Mouse (Mus musculus): ENCODE results near the gene Capza3.

Gene Capza3

DNA sequence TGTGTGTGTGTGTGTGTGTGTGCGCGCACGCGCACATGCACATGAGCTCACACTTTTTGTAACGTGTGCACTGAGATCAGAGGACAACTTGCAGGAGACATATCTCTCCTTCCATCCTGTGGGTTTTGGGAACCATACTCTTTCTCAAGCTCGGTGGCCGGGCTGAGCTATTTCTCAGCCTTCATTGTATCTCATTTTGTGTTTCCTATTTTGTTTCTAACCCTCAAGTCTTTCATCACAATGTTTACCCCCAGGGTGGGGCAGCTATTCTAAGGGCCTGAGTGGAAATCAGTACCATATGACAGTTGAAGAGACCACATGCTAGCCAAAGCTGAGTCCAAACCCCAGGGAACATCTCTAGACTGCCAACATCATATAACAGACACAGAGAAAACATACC, at the start of gene Capza3:
Gene Capza3, plus strand, starts transcription at position 301 of the 400 bp plus-strand sequence.
- DNase-seq (ENCODE audit: low spot score in 2 of 2): no peak

DNA sequence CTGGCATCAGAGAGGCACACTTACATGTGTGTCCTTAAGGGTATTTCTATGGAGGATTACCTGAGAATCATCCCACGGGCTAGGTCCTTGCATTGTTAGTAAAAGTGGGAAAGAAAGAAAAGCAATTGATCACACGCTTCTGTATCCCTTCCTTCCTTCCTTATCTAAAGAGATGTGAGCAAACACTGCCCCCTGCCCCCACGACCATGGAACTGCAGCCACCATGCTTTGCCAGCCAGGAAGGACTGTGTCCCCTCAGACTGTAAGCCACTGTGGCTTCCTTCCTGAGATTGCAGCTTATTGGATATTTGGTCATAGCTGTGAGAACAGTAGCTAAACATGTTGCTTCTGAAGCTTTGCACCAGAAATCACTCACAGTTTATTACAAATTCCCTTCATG, 35.9 kb upstream of the Capza3 start:
- DNase-seq (ENCODE audit: low spot score in 2 of 2): no peak

DNA sequence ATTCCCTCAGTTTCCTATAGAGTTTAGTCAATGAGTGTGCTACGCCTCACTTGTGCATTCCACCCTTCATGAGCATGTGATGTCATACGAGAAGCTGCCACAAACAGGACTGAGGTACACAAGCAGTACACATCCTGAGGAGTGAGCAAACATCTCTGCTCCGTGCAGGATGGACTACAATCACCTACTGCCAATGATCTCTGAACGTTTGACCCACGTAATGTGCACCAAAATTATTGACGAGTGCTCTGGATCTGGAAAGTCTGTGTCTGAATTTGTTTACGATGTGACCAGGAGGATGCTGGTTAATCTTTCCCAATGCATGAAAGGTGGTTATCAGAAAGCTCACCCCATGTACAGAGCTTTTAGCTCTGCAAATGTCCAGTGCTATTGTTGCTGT, 16.6 kb upstream of the Capza3 start:
- no peak for DNase-seq (ENCODE audit: low spot score in 2 of 2)

DNA sequence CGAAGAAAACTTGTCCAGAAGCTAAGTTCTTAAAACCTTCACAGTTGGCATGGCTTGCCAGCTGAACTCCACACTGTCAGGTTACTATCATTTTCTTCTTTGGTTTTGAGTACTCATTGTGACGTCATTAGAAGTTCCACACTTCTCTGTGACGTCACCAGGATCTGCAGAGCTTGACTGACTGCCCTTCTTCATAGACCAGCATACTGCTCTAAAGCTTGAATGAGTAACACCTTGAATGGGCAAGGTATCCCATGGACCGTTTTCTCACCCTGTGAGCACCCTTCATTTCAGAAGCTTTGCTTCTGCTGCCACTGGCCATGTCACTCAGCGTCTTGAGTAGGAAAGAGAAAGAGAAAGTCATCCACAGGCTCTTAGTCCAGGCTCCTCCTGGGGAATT, 305 bp downstream of the Capza3 start, which contains the start of gene Plcz1:
Gene Plcz1, minus strand, starts transcription at position 101 of the 400 bp plus-strand sequence.
- no peak for DNase-seq (ENCODE audit: low spot score in 2 of 2)

DNA sequence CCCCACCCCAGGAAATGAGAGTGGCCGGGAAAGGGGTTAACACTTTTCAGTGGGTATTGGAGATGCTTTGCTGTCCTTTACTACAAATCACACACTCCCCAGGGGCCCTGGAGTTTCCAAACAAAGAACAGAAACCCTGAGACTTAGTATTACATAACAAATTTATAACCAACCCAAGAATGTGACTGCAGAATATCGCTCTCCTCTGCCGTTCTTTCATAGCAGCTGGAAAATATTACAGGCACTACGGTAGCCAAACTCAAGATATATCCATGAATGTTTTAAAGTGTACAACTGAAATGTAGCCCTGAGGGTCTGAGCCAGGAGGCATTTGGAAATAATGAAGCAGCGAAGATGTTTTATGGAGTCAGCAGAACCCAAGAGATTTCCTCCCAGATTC, 10.4 kb downstream of the Capza3 start:
- no peak for DNase-seq (ENCODE audit: low spot score in 2 of 2)

DNA sequence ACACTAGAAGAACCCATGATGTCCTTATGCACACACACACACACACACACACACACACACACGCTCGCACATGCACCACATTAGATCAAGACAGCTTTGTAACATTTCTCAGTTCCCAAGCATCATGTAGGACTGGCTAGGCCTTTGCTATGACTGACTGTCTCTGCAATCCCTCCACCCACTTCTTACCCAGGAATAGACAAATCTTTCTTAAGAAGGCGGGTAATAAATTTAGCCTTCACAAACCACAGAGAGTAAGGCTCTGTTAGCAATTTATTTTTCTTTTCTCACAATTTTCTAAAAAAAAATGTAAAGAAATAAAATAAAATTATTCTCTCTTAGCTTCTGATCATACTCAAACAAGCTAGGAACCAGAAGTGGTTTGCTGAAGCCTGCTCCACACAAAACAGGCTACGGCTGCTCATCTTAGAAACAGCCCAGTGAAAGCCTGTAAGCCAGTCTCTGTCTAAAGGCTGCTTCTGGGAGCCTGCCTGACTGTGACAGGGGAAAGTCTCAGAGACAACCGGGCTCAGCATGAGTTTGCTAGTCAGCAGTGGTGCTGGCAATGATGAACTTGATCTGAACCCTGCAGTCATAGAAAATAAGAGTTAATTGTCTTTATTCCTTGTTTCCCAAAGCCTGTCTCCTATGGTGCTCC, 13.3 kb downstream of the Capza3 start:
- no peak for DNase-seq (ENCODE audit: low spot score in 2 of 2)

DNA sequence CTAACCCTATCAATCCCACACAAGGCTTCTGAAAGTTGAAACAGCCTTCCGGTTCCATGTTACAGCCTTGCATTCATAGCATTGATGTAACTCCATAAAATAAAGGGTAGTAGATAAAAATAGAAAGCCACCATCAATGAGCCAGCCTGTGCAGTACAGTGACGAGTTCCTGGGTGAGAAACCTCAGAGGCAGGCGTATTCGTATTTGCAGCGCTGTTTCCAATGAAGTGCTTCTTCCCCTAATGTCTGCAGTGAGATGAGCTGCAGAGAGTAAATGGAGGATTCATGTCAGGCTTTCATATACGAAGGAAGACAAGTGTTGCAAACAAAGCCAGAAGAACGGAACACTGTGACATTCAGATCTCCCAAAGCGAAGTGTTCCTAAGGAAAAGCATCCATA, 28.1 kb downstream of the Capza3 start:
- no peak for DNase-seq (ENCODE audit: low spot score in 2 of 2)

DNA sequence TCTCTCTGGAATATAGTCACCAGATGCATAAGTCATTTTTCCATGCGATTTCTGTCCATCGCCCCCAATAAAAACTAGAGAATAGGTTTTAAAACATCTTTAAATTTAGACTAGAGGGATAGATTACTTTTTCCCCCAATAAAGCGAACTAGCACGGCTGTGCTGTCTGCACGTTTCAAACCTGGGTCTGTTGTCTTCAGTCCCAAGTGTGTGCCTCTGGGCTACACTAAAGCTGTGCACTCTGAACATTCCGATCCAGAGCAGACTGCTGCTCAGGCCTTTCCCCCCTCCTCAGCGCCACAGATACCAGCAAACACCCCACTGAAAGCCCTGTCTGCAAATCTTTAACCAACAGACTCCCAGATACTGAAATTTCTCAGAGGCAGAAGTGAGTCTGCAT, 39.9 kb downstream of the Capza3 start:
- DNase-seq (ENCODE audit: low spot score in 2 of 2): no peak

DNA sequence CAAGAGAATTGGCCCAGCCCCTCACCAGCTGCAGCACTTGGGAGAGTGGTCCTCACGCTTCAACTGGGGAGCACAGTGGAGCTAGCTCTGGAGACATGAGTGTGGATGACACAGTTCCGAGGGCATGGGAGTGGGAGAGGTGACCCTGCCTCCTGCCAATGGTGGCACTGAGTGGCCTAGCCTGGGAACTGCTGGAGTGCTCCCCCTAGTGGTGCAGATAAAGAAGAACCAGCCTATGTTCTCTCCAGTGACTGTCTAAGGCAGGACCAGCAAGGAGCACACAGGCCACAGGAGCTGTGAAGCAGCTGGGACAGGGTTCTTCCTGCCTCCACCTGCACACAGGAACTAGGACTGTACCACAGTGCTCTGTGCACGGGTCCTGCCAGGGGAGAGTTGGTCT, 40.7 kb downstream of the Capza3 start:
- no peak for DNase-seq (ENCODE audit: low spot score in 2 of 2)

DNA sequence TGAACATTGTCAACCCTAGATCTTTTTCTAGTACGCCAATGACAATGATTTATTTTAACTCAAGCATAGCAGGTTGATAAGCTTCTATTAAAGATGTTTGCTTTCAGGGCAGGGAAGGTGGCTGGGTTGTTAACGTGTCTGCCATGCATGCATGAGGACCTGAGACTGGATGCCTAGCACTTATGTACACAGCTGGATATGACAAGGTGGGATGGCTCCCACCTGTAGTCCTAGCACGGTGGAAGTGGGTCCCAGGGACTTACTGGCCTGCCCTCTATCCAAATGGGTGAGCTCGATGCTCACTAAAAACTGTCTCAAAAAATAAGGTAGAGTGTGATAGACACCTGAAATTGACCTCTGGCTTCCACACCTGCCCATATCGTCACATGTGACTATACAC, 48.8 kb downstream of the Capza3 start:
- no peak for DNase-seq (ENCODE audit: low spot score in 2 of 2)
